Mouse (Mus musculus) cerebral cortex, adult 2 months (tissue): ENCODE measurements around the gene Sec22c.

ENCODE experiments used
- WGBS: fragments of 180-500 bp; shearing (Covaris S2); methylation state at CpG from one replicate; pipeline ENCODE4 v1.1.7; 2018; 5-methylcytosine and 5-hydroxymethylcytosine counted together

The Sec22c gene

GRCm38 (mm10) chr9:121704646-121705625 lies at the start of gene Sec22c:
Gene Sec22c, minus strand, starts transcription at chr9:121705490.
- under 1% methylated on average over 67 of the region's 69 CpGs for WGBS

DNA sequence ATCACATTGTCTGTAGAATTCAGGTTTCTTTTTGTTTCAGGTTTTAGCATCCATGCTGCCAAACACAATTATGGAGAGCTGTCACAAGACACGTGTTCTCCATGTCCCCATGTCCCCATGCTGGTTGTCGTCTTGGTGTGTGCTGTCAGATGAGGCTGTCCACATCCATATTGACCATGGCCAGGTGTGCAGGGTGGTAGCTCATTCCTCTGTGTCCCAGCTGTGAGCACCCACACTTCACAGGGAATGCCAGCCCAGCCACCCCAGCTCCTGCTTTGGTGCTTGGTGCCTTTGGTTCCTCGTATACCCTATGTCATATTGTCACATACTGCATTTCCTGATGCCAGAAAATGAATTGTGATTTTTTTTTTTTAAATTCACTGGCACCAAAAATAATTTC lies 49.3 kb upstream of the Sec22c start:
- 57% methylated on average over 3 of the region's 3 CpGs for WGBS

DNA sequence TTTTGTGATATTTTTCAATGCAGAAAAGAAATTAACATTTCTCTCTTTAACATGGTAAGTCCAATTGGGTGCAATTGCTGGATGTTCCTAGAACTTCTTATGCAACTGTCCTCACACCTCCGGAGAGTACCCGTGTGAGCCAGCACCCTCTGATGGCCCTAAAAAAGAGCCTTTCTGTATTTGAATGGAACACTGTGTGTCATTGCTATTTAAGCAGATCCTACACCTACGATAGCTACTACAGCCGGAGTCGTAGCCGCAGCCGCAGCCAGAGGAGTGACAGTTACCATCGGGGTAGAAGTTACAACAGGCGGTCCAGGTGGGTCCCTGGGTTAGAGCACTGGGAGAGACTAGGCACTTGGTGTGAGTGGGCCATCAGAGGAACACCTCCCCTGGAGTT lies 47.5 kb upstream of the Sec22c start:
- WGBS = 53% methylated on average over 9 of the region's 9 CpGs

DNA sequence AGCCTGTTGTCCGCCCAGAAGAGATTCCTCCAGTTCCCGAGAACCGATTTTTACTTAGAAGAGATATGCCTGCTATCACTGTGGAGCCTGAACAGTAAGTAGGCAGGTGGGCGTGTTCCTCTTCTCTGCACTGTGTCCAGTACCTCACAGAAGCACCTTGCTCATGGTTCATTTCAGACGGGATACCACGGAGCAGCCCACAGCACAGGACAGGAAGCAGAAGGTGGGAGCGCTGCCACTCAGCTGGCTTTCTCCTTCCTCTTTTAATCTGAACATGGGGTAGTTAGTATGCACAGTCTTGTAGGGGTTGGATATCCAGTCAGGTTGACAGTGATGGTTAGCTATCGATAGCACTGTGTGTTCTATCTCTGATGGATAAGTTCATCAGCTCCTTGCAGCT lies 38.8 kb upstream of the Sec22c start:
- 86% methylated on average over 8 of the region's 8 CpGs for WGBS

GRCm38 (mm10) chr9:121741168-121741567 lies 35.9 kb upstream of the Sec22c start:
- WGBS = 89% methylated on average over 3 of the region's 3 CpGs

- WGBS = 45% methylated on average over 6 of the region's 6 CpGs
These were observed 35.2 kb upstream of the Sec22c start for GRCm38 (mm10) chr9:121740490-121740889.

GRCm38 (mm10) chr9:121719347-121720331 lies 14.3 kb upstream of the Sec22c start:
- 1% methylated on average over 83 of the region's 87 CpGs for WGBS

- WGBS = under 1% methylated on average over 61 of the region's 61 CpGs
These were observed 13.6 kb upstream of the Sec22c start, which contains the start of gene Nktr for GRCm38 (mm10) chr9:121718792-121719318. Gene Nktr, plus strand, starts transcription at chr9:121719169.

DNA sequence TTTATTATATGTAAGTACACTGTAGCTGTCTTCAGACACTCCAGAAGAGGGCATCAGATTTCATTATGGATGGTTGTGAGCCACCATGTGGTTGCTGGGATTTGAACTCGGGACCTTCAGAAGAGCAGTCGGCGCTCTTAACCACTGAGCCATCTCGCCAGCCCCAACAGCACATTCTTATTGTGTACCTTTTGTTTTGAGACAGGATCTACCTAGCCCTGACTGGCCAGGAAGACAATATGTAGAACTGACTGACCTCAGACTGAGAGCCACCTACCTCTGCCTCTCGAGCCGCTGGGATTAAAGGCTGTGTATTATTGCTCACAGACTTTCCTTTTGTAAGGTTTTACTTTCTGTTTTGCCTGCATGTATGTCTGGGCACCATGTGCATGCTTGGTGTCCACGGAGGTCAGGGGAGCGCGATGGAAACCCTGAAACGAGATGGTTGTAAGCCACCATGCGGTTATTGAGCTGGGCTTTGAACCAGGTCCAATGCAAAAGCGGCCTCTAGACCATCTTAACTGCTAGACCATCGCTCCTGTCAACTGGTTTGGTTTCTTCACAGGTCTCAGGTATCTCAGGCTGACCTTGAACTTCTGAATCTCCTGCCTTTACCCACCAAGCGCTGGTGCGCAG lies 12.9 kb upstream of the Sec22c start:
- WGBS = 62% methylated on average over 15 of the region's 15 CpGs

GRCm38 (mm10) chr9:121717048-121717447 lies 11.8 kb upstream of the Sec22c start:
- WGBS = 78% methylated on average over 2 of the region's 2 CpGs

DNA sequence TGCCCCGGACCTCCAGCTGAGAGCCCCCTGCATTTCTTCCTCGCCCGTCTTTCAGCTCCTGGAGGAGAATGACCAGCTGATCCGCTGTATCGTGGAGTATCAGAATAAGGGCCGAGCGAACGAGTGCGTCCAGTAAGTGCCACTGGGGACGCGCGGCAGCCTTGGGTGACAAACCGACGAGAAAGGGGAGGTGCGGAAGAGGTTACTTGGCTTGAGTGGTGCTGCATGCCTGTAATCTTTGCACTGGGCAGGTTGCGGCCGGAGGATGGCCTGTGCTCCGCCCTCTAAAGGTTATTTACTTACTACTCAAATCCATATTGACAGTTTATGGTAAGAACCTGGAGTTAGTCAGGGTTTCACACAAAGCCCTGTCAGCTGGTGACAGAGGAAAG lies 5.3 kb upstream of the Sec22c start:
- WGBS = under 1% methylated on average over 18 of the region's 18 CpGs

DNA sequence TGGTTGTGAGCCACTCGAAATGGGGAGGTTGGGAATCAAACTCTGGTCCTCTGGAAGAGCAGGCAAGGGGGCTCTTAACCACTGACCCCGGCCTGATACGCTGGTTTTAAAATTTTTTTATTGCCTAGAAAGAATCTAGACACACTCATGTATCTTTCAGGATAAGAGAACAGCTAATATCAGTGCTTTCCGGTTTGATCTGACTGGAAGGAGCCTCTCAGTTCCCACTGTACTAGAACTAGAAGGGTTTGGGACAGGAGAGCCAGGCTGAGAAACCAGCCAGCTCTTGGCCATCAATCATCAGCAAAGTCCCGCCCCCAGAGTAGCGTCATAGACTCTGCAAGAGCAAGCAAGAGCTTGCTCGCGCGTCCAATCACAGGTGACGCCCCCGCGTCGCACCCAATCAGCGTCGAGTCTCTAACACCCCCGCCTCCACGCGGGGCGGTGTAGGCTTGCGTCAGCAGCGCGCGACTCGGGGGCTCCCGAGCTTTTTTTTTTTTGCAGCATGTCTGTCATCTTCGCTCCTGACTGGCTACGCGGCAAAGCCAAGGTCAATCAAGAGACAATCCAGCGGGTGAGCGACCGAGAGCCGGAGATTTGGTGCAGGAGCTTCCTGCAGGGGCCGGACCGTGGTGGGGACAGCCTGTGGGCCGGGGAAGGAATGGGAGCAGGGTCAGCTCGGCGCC lies 4.8 kb upstream of the Sec22c start, which contains the start of gene Ss18l2:
Gene Ss18l2, plus strand, starts transcription at position 432 of the 686 bp plus-strand sequence.
- 4% methylated on average over 37 of the region's 37 CpGs for WGBS

DNA sequence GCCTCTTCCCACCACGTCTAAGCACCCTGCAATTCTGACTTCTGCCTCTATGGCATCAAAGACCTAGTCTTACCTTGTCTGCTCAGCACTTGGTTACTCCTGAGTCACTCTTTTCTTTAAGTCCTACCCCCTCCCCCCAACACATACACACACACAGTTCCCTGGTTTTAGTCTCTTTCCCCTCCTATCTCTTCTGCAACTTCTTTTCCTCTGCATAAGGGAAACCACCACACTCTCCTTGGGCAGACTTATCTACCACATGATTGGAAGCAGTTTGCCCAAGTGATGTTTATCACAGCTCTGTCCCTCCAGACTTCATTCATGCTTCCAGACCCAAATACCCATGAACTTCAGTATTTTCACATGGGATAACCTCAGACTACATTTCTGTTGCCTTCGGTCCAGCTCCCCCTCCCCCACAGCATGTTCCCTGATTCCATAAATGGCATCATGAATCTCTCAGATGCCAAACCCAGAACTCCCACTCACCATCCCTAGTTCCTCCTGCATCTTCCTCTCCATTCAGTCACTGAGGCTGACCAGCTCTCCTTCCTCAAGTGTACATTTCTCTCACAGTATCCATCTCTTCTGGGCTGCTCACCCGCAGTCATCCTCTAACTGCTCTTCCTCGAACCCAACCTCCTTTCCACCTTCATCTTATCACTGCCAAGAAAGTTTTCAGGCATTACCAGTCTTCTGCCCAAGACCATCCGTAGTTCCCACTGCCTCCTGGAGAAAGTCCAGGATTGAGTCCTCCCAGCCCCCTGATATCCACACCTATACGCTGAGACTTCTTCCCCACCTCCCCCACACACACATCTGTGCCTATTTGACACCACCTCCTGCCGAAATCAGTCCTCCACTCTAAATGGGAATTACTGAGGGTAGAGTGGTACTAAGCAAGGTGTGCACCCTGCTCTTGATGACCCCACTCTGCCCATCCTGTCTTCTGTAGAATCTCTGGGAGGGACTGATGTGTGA lies 3.5 kb upstream of the Sec22c start:
- WGBS = 51% methylated on average over 7 of the region's 7 CpGs

DNA sequence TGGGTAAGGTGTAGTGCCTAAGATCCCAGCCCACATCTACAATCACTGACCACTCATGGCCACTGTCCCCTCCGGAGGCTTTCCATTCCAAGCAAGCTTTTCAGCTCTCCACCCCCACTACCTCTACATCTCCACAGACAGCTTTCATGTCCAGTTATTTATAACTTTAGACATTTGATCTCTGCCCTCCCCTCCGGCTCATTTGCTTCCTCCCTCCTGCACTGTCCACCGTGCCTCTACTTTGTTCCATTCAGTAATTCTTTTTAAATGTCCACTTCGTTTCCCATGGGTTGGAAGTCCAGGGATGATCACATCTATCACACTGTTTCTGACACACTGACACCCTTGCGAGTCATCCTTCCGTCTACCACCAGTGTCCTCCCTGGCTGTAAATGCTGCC lies 2.5 kb upstream of the Sec22c start:
- WGBS = 66% methylated on average over 6 of the region's 6 CpGs

DNA sequence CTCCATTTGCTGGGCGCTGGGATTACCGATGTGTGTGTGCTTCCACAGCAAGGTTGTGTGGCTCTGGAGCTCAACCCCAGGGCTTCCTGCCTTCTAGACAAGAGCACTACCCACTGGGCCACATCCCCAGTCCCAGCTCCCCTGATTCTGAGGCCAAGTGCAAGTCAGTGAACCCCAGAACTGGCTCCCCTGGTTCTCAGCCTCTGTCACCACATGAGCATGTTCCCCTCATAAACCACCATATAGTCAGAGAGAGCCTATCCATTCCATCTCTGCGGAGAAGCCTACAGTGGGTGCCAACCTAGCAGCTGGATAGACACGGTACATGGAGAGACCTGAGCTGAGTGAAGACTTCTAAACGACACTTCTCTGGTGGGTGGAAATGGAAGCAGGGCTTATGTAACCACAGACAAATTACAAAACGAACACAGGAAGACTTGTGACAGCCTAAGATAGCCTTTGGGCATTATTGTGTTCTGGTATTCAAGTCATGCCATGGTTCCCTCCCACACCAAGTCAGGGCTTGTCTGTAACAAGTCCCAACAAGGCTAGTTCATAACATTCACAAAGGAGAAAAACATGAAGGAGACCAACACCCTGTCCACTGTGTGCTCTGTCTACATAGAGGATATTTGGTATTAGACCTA lies 862 bp upstream of the Sec22c start:
- 64% methylated on average over 6 of the region's 6 CpGs for WGBS

- WGBS = 35% methylated on average over 11 of the region's 11 CpGs
These were observed 1.0 kb downstream of the Sec22c start for GRCm38 (mm10) chr9:121704261-121704645.

DNA sequence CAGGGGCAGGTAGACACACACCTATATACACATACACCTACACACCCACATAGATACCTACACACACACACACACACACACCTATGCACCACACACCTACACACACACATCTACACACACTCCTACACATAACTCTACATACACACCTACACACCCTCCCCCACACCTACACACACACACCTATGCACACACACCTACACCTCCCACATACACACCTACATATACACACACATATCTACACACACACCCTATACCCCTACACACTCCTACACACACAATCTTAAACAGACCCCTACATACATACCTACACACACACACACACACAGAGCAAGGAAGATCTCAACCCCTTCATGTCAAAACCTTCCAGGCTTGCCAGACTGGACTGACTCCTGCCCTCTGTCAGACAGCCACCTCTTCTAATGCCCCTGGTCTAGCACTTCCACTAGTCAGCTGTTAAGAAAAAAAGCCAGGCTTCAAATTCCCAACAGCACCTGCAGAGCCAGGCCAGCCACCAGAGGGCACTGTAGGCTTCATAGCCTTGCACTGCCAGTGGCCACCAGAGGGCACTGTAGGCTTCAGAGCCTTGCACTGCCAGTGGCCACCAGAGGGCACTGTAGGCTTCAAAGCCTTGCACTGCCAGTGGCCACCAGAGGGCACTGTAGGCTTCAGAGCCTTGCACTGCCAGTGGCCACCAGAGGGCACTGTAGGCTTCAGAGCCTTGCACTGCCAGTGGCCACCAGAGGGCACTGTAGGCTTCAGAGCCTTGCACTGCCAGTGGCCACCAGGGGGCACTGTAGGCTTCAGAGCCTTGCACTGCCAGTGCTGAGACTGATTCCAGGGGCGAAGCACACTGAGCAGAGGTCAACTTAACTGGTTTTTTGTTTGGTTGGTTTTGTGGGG lies 7.9 kb downstream of the Sec22c start:
- 100% methylated on average over 1 of the region's 1 CpGs for WGBS

DNA sequence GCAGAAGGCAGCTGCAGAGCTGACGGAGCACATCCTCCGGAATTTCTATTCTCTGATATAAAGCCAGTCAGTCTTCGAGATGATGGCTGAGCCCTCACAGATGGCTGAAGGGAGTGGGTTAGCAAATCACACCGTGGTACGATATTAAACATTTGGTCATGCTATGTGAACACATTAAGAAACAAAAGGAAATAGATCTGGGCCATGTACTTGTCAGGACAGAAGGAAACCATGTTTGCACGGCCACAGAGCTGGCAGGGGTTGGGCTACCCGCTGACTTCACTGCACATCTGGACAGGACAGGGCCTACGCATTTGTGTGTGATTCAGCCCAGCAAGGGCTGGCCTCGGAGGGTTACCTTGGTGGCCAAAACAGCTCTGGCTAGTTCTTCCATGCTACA lies 8.7 kb downstream of the Sec22c start:
- 64% methylated on average over 9 of the region's 9 CpGs for WGBS
